Mouse (Mus musculus) G1E (cell line): ENCODE data around the gene Pitpnc1. TPM values are rescaled to one million over a fixed set of nuclear protein-coding genes. Genes with fewer than 3 reads are reported as not detected.

Experiments used
- ATAC-seq: 2 replicates; pipeline ENCODE4 v1.8.0; 2016; ENCODE audit warnings: mild to moderate bottlenecking; ENCODE audit not compliant: insufficient number of reproducible peaks, poor library complexity, low FRiP score, severe bottlenecking; ENCODE audit errors: extremely low read depth
- DNase-seq: peaks from one replicate; pipeline ENCODE4 v3.0.0; 2012; ENCODE audit warnings: low spot score
- H3K27me3 ChIP-seq: 2 replicates; pipeline ENCODE4 v1.6.1; 2012; ENCODE audit warnings: mild to moderate bottlenecking, low read length, inconsistent platforms; ENCODE audit not compliant: insufficient read depth
- H3K36me3 ChIP-seq: replicated peaks from 2 replicates; pipeline ENCODE3; 2012; ENCODE audit warnings: mild to moderate bottlenecking, inconsistent platforms
- H3K4me1 ChIP-seq: 2 replicates; pipeline ENCODE4 v1.6.1; 2012; ENCODE audit warnings: low read depth, low read length, inconsistent platforms, mixed read lengths; ENCODE audit not compliant: insufficient read depth
- H3K4me3 ChIP-seq: 2 replicates; pipeline ENCODE4 v1.5.1; 2012; ENCODE audit warnings: low read depth, mild to moderate bottlenecking, inconsistent platforms, low read length, moderate library complexity, mixed read lengths
- H3K9me3 ChIP-seq: replicated peaks from 2 replicates; pipeline ENCODE4 v1.6.1; 2012; ENCODE audit warnings: inconsistent platforms
- CTCF ChIP-seq: IDR thresholded peaks from 2 replicates; pipeline ENCODE4 v1.5.1; 2012; ENCODE audit warnings: low read depth, low read length, inconsistent platforms, mixed read lengths
- GATA1 ChIP-seq: IDR thresholded peaks from 2 replicates; pipeline ENCODE4 v1.6.1; 2012; ENCODE audit warnings: borderline replicate concordance, low read length, inconsistent platforms, mixed read lengths
- GATA2 ChIP-seq: IDR thresholded peaks from 2 replicates; pipeline ENCODE4 v1.6.1; 2012; ENCODE audit warnings: low read depth, low read length, inconsistent platforms, borderline replicate concordance
- POLR2AphosphoS5 ChIP-seq: IDR thresholded peaks from 2 replicates; pipeline ENCODE4 v1.6.1; 2012; ENCODE audit warnings: low read depth, low read length, inconsistent platforms; ENCODE audit not compliant: insufficient replicate concordance
- TAL1 ChIP-seq: conservative IDR thresholded peaks from 2 replicates; pipeline ENCODE4 v1.6.1; 2012; ENCODE audit warnings: low read depth, low read length, inconsistent platforms, mixed read lengths
- polyA plus RNA-seq: library from polyadenylated mRNA; stranded (reverse); fragments of >175 nt; gene quantifications from 2 replicates; pipeline ENCODE4 v1.2.3, GENCODE M21; 2012
- total RNA-seq, 2 experiments: library from RNA; stranded (forward) in 1 of 2; stranded (reverse) in 1 of 2; fragments of 200-1000 nt in 1 of 2; fragments of >200 nt in 1 of 2; fragmentation: Nextera tagmentation in 1 of 2; gene quantifications; 2 replicates each; pipeline ENCODE4 v1.2.3; 2014 to 2017

The Pitpnc1 gene
- total and polyA plus RNA-seq, 3 experiments, result 9.9 to 53.5 (median 31.5) TPM

- no peaks in the 10 kb centered on the region for H3K27me3 ChIP-seq
- H3K4me1 ChIP-seq, result peaks cover 11% of the 10 kb centered on the region
- no peak overlapping the region for H3K4me3 ChIP-seq
- no peak for TF ChIP-seq GATA1
- TF ChIP-seq TAL1, result no peak
- no peak for TF ChIP-seq CTCF
- no peak for TF ChIP-seq POLR2AphosphoS5
- no peak for TF ChIP-seq GATA2
- no peaks in the 10 kb centered on the region for H3K9me3 ChIP-seq
- DNase-seq (no peak), ATAC-seq (no peak)
- H3K36me3 ChIP-seq, result peaks cover 81% of the 10 kb centered on the region
Measured at GRCm38 (mm10) chr11:107321819-107322218, 148.7 kb downstream of the Pitpnc1 start.

GRCm38 (mm10) chr11:107319861-107320260 lies 150.6 kb downstream of the Pitpnc1 start:
- H3K4me3 ChIP-seq, result no peak overlapping the region
- H3K9me3 ChIP-seq, result no peaks in the 10 kb centered on the region
- H3K36me3 ChIP-seq, result peaks cover 85% of the 10 kb centered on the region
- TF ChIP-seq TAL1 (no peak), GATA1 (no peak), POLR2AphosphoS5 (no peak), GATA2 (no peak), CTCF (no peak)
- H3K27me3 ChIP-seq, result no peaks in the 10 kb centered on the region
- ATAC-seq (no peak), DNase-seq (no peak)
- peaks cover 11% of the 10 kb centered on the region for H3K4me1 ChIP-seq

- TF ChIP-seq TAL1, result no peak
- TF ChIP-seq GATA2, result no peak
- no peak for TF ChIP-seq CTCF
- TF ChIP-seq POLR2AphosphoS5, result no peak
- H3K4me3 ChIP-seq, result no peak overlapping the region
- H3K36me3 ChIP-seq, result peaks cover 89% of the 10 kb centered on the region
- peaks cover 11% of the 10 kb centered on the region for H3K4me1 ChIP-seq
- no peaks in the 10 kb centered on the region for H3K9me3 ChIP-seq
- no peak for ATAC-seq
- H3K27me3 ChIP-seq, result no peaks in the 10 kb centered on the region
- no peak for DNase-seq
Measured at GRCm38 (mm10) chr11:107317653-107318281, 152.7 kb downstream of the Pitpnc1 start.

GRCm38 (mm10) chr11:107315475-107315874 lies 155.0 kb downstream of the Pitpnc1 start:
- Histone ChIP-seq H3K4me3 (no peak overlapping the region), H3K27me3 (no peaks in the 10 kb centered on the region), H3K4me1 (peaks cover 11% of the 10 kb centered on the region), H3K9me3 (no peaks in the 10 kb centered on the region), H3K36me3 (peaks cover 87% of the 10 kb centered on the region)
- no peak for ATAC-seq
- DNase-seq, result no peak
- TF ChIP-seq POLR2AphosphoS5, result no peak
- TF ChIP-seq GATA1, result no peak
- no peak for TF ChIP-seq CTCF
- no peak for TF ChIP-seq TAL1
- no peak for TF ChIP-seq GATA2

- Histone ChIP-seq H3K4me3 (no peak overlapping the region), H3K27me3 (no peaks in the 10 kb centered on the region), H3K4me1 (peaks cover 5% of the 10 kb centered on the region), H3K36me3 (peaks cover 76% of the 10 kb centered on the region), H3K9me3 (no peaks in the 10 kb centered on the region)
- TF ChIP-seq CTCF (no peak), GATA1 (no peak), POLR2AphosphoS5 (no peak), TAL1 (no peak), GATA2 (no peak)
- no peak for DNase-seq
- no peak for ATAC-seq
Measured at GRCm38 (mm10) chr11:107310338-107311121, 160.0 kb downstream of the Pitpnc1 start.

GRCm38 (mm10) chr11:107306170-107306569 lies 164.3 kb downstream of the Pitpnc1 start:
- H3K36me3 ChIP-seq, result peaks cover 79% of the 10 kb centered on the region
- no peak for ATAC-seq
- peaks cover 21% of the 10 kb centered on the region for H3K4me1 ChIP-seq
- H3K4me3 ChIP-seq, result no peak overlapping the region
- TF ChIP-seq POLR2AphosphoS5 (no peak), GATA2 (no peak), TAL1 (no peak), CTCF (no peak), GATA1 (no peak)
- no peaks in the 10 kb centered on the region for H3K9me3 ChIP-seq
- no peak for DNase-seq
- no peaks in the 10 kb centered on the region for H3K27me3 ChIP-seq
